Mouse (Mus musculus) hindbrain, embryonic 14.5 days (tissue): ENCODE results near the gene Tmem189. TPM values are rescaled to one million over a fixed set of nuclear protein-coding genes. Genes with fewer than 3 reads are reported as not detected.
"Not testable (repeated sequence)": the region's sequence is repeated elsewhere in the genome, so short reads cannot be mapped to it uniquely, and the experiment has no call there.

Source experiments
- ATAC-seq: fragments of 200-750 bp; cut with Nextera tagmentation; 2 replicates; pipeline ENCODE4 v1.8.0; 2017; ENCODE audit warnings: moderate number of reproducible peaks, mild to moderate bottlenecking, moderate TSS enrichment, moderate library complexity; ENCODE audit not compliant: low FRiP score
- DNase-seq: peaks from one replicate; pipeline ENCODE4 v3.0.0-alpha.2; 2015; ENCODE audit warnings: low spot score
- H3K27ac ChIP-seq: fragments of 300-500 bp; sonication (generic); 2 replicates; pipeline ENCODE4 v1.5.1; 2014; ENCODE audit warnings: mild to moderate bottlenecking, moderate library complexity
- H3K27me3 ChIP-seq: fragments of 300-500 bp; sonication (generic); 2 replicates; pipeline ENCODE4 v1.6.1; 2014; ENCODE audit warnings: mild to moderate bottlenecking, low read length, mixed read lengths; ENCODE audit not compliant: control insufficient read depth, insufficient read depth
- H3K36me3 ChIP-seq: fragments of 300-500 bp; sonication (generic); replicated peaks from 2 replicates; pipeline ENCODE4 v1.6.1; 2014; ENCODE audit not compliant: control insufficient read depth, insufficient read depth
- H3K4me1 ChIP-seq: fragments of 300-500 bp; sonication (generic); replicated peaks from 2 replicates; pipeline ENCODE4 v1.6.1; 2014; ENCODE audit warnings: antibody characterized with exemption, low read length, mixed read lengths; ENCODE audit not compliant: control insufficient read depth, insufficient read depth
- H3K4me2 ChIP-seq: fragments of 300-500 bp; sonication (generic); replicated peaks from 2 replicates; pipeline ENCODE4 v1.6.1; 2014; ENCODE audit warnings: mild to moderate bottlenecking, moderate library complexity
- H3K4me3 ChIP-seq: fragments of 300-500 bp; sonication (generic); replicated peaks from 2 replicates; pipeline ENCODE4 v1.5.1; 2014; ENCODE audit warnings: mild to moderate bottlenecking, low read length
- H3K9ac ChIP-seq: fragments of 300-500 bp; sonication (generic); 2 replicates; pipeline ENCODE4 v1.6.1; 2014
- H3K9me3 ChIP-seq: fragments of 300-500 bp; sonication (generic); 2 replicates; pipeline ENCODE4 v1.6.1; 2016; ENCODE audit warnings: low read length; ENCODE audit not compliant: control insufficient read depth
- WGBS: fragments of 180-500 bp; shearing (Covaris S2); extraction: QIAGEN DNeasy Blood & Tissue Kit; methylation state at CpG from one replicate; pipeline ENCODE4 v1.1.7; 2014; 5-methylcytosine and 5-hydroxymethylcytosine counted together
- polyA plus RNA-seq: library from polyadenylated mRNA; unstranded; fragments of >200 nt; fragmentation: Nextera tagmentation; extraction: Ambion mirVana; gene quantifications from 2 replicates; pipeline ENCODE4 v1.2.1, GENCODE M21; 2014

Gene Tmem189
- polyA plus RNA-seq, 1 experiment from 2014 or later: 33.9 TPM

DNA sequence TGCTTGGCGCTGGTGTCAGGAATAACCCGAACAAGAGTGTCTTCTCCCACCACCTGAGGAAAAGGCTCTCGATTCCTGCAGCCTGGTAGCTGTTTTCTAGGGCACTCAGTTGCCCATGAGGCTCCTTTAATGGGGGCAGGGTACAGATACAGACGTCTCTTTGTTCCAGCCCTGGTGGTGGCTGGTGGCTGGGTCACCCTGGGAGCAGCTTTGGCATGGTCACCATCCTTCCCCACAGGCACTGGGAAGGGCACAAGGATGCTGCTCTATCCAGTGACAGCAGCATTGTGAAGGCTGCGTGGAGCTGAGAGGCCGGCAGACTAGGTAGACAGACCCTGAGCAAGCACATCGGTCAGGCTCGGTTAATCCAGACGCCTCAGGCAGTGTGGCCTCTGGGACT is 38.0 kb downstream of the Tmem189 start:
- Histone ChIP-seq H3K9ac (no peak overlapping the region), H3K27ac (no peak overlapping the region), H3K27me3 (no peaks in the 10 kb centered on the region), H3K4me3 (no peak overlapping the region), H3K9me3 (no peaks in the 10 kb centered on the region), H3K4me2 (no peak overlapping the region), H3K4me1 (no peaks in the 10 kb centered on the region), H3K36me3 (peaks cover 20% of the 10 kb centered on the region)
- no peak for DNase-seq
- WGBS: 87% methylated on average over 9 of the region's 9 CpGs
- no peak for ATAC-seq

DNA sequence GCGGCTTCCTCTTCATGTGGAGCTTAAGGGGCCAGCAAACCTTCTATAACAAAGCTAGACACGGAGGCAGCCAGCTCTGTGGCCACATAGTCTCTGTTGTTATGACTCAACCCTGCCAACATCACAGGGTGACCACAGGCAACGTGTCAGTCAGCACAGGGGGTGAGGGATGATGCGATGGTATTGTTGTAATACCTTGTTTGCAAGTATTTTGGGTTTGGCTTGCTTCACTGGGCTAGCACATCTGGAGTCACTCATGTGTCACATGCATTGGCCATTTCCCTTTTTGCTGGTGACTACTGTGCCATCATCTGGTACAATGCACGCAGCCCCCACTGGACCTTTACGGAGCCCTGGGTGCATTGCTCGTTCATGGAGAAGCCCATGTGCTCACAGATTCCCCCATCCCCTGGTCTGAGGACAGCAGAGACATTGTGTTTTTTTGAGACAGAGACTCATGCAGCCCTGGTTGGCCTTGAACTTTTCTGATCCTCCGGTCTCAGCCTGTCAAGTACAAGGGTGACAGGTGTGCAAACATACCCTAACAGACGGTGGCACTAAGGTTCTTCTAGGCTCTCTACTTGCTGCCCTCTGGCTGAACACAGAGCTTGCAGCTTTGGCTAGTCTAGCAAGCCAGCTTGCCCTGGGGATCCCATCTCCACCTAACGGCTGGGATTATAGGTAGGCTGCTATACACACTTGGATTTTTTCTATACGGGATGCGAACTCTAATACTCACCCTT is 40.2 kb downstream of the Tmem189 start:
- Histone ChIP-seq H3K9ac (no peak overlapping the region), H3K4me2 (no peak overlapping the region), H3K4me3 (no peak overlapping the region), H3K36me3 (peaks cover 34% of the 10 kb centered on the region), H3K27me3 (no peaks in the 10 kb centered on the region), H3K27ac (no peak overlapping the region), H3K4me1 (no peaks in the 10 kb centered on the region), H3K9me3 (no peaks in the 10 kb centered on the region)
- 93% methylated on average over 12 of the region's 12 CpGs for WGBS
- DNase-seq: no peak
- ATAC-seq: no peak

GRCm38 (mm10) chr2:167646411-167646810 is 43.2 kb downstream of the Tmem189 start:
- Histone ChIP-seq H3K4me2 (no peak overlapping the region), H3K9ac (no peak overlapping the region), H3K9me3 (no peaks in the 10 kb centered on the region), H3K27ac (no peak overlapping the region), H3K4me3 (no peak overlapping the region), H3K36me3 (peaks cover 42% of the 10 kb centered on the region), H3K4me1 (no peaks in the 10 kb centered on the region), H3K27me3 (no peaks in the 10 kb centered on the region)
- 78% methylated on average over 4 of the region's 4 CpGs for WGBS
- no peak for ATAC-seq
- no peak for DNase-seq

DNA sequence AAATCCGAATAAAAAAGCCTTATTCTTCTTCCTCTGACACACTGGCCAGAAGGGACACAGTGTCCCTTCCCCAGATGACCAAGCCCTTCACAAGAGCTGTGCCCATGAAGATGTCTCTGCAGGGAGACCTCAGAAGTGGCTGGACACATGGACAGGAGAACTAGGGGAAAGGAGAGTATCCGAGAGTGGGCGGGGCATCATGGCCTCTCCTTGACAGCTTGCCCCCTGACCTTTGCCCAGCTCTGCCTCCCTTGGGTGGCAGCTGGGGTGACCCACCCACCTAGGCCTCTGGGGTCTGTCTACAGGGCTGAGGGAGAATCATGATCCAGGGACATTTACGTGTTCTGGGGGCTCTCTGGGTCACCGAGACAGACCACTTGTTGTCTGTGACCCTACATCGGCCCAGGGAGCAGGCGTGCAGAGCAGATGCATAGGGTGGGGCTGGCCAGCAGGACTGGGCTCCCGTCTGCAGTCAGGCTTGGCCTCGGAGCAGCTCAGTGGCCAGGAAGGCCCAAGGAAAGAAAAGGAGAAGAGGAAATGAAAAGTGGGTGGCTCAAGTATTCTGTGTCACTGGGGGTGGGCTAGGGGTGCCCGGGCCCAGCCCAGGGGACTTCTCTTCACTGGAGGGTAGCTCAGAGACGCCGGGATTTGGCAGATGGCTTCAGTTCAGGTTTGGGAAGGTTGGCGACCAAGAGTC is 46.1 kb downstream of the Tmem189 start:
- ATAC-seq, H3K4me1 ChIP-seq, H3K4me2 ChIP-seq, H3K9me3 ChIP-seq, H3K27me3 ChIP-seq, H3K4me3 ChIP-seq, H3K9ac ChIP-seq, H3K27ac ChIP-seq, DNase-seq: not testable (repeated sequence)
- WGBS: 85% methylated on average over 11 of the region's 13 CpGs
- peaks cover 30% of the 10 kb centered on the region for H3K36me3 ChIP-seq

- no peaks in the 10 kb centered on the region for H3K27me3 ChIP-seq
- WGBS: 90% methylated on average over 6 of the region's 6 CpGs
- no peaks in the 10 kb centered on the region for H3K4me1 ChIP-seq
- peaks cover 30% of the 10 kb centered on the region for H3K36me3 ChIP-seq
- no peak for ATAC-seq
- no peak for DNase-seq
- no peak overlapping the region for H3K4me2 ChIP-seq
- no peaks in the 10 kb centered on the region for H3K9me3 ChIP-seq
- no peak overlapping the region for H3K27ac ChIP-seq
- no peak overlapping the region for H3K9ac ChIP-seq
- H3K4me3 ChIP-seq: no peak overlapping the region
These were observed 47.5 kb downstream of the Tmem189 start for GRCm38 (mm10) chr2:167642164-167642563.

DNA sequence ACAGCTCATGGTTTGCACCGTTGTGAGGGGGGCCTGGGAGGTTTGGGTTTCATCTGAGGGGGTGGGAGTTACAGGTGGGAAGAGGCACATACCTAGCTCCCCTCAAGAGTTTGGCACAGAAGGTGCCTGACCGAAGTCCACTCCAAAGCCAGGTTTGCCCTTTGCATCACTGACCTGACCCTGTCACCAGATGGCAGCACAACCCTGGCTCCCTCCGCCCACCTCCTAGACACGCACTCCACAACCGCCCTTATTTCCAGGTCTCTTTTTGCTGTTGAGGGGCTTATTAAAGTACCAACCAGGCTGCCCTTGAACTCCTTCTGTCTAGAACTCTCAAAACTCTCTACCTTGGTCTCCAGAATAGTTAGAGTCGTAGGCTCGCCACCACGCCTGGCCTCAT is 48.3 kb downstream of the Tmem189 start:
- DNase-seq (no peak), ATAC-seq (no peak)
- Histone ChIP-seq H3K9ac (no peak overlapping the region), H3K9me3 (no peaks in the 10 kb centered on the region), H3K36me3 (peaks cover 30% of the 10 kb centered on the region), H3K4me2 (no peak overlapping the region), H3K4me1 (no peaks in the 10 kb centered on the region), H3K27ac (no peak overlapping the region), H3K27me3 (no peaks in the 10 kb centered on the region), H3K4me3 (no peak overlapping the region)
- 50% methylated on average over 8 of the region's 8 CpGs for WGBS

- H3K27ac ChIP-seq: no peak overlapping the region
- no peak overlapping the region for H3K9ac ChIP-seq
- H3K9me3 ChIP-seq: no peaks in the 10 kb centered on the region
- DNase-seq (no peak), ATAC-seq (no peak)
- 80% methylated on average over 3 of the region's 3 CpGs for WGBS
- H3K4me2 ChIP-seq: no peak overlapping the region
- peaks cover 22% of the 10 kb centered on the region; the same call in 1 of the 2 replicates for H3K36me3 ChIP-seq
- no peaks in the 10 kb centered on the region for H3K27me3 ChIP-seq
- H3K4me1 ChIP-seq: no peaks in the 10 kb centered on the region
- H3K4me3 ChIP-seq: no peak overlapping the region
These were observed 49.3 kb downstream of the Tmem189 start for GRCm38 (mm10) chr2:167640279-167640678.

DNA sequence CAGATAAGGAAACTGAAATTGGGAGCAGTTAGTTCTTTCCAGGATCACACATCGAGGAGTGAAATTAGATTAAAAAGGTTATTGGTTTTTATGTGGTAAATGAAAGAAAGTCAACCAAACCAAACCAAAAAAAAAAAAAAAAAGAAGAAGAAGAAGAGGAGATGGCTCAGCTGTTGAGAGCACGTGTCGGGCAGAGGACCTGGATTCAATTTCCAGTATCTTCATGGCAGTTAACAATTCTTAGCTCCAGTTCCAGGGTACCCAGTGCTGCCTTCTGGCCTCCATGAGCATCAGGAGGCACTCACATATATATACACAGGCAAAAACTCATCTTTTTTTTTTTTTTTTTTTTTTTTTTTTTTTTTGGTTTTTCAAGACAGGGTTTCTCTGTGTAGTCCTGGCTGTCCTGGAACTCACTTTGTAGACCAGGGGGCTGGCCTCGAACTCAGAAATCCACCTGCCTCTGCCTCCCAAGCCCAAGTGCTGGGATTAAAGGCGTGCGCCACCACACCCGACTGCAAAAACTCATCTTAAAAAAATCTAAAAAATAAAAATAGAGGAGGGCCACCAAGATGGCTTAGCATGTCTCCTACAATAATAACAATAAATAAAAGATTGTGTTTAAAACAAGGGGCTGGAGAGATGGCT is 54.6 kb downstream of the Tmem189 start:
- H3K27me3 ChIP-seq: no peaks in the 10 kb centered on the region
- no peak overlapping the region for H3K27ac ChIP-seq
- WGBS: 81% methylated on average over 7 of the region's 7 CpGs
- H3K4me2 ChIP-seq: peak overlapping the region; percentile 47
- peaks cover 23% of the 10 kb centered on the region for H3K4me1 ChIP-seq
- H3K36me3 ChIP-seq: no peaks in the 10 kb centered on the region
- H3K9me3 ChIP-seq: no peaks in the 10 kb centered on the region
- DNase-seq (no peak), ATAC-seq (no peak)
- 0 out of 2 replicates have a peak overlapping the region, but pooled peaks have one; percentile 21 for H3K4me3 ChIP-seq
- H3K9ac ChIP-seq: no peak overlapping the region

DNA sequence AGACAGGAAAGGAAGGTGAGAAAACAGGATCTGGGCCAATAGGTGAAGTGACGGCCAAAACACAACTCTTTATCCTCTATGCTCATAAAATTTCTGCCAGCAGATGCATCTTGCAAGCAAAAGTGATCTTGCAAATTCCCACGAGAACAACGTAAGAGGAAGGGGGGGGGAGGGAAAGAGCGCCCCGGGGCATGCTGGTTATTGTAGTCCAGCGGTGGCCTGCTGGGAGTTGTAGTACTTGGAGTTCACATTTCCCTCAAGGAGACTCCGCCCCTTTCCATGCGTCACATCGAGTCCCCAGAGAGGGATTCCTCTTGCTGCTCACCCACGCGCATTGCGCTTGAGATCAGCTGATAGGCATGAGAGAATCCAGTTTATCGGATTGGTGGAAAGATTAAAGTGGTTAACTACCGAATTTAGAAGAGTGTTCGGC is 55.3 kb downstream of the Tmem189 start:
- Histone ChIP-seq H3K9ac (peak overlapping the region; percentile 51), H3K9me3 (no peaks in the 10 kb centered on the region), H3K4me1 (peaks cover 29% of the 10 kb centered on the region), H3K27me3 (no peaks in the 10 kb centered on the region), H3K4me3 (peak overlapping the region; percentile 21), H3K36me3 (no peaks in the 10 kb centered on the region), H3K27ac (peak overlapping the region; percentile 76), H3K4me2 (peak overlapping the region; percentile 47)
- WGBS: under 1% methylated on average over 15 of the region's 15 CpGs
- ATAC-seq: peak; percentile 63
- peak; percentile 99 for DNase-seq
